Mouse (Mus musculus) bone marrow, adult 2 months (tissue): ENCODE results near the gene Mns1. TPM values are rescaled to one million over a fixed set of nuclear protein-coding genes. Genes with fewer than 3 reads are reported as not detected.
A peak's percentile ranks its signal among the peaks of the same experiment; 100 is the strongest.
"Not testable (repeated sequence)": the region's sequence is repeated elsewhere in the genome, so short reads cannot be mapped to it uniquely, and the experiment has no call there.

Source experiments
- H3K27ac ChIP-seq: fragments of 200-500 bp; 2 replicates; pipeline ENCODE4 v1.5.1; 2012; ENCODE audit warnings: low read depth, mild to moderate bottlenecking, control low read depth, inconsistent platforms, low read length; ENCODE audit not compliant: control insufficient read depth, poor library complexity, insufficient read depth
- H3K4me1 ChIP-seq: fragments of 200-500 bp; 2 replicates; pipeline ENCODE4 v1.6.1; 2011; ENCODE audit warnings: low read length; ENCODE audit not compliant: control insufficient read depth, insufficient read depth
- H3K4me3 ChIP-seq: fragments of 200-500 bp; replicated peaks from 2 replicates; pipeline ENCODE3; 2011; ENCODE audit warnings: mild to moderate bottlenecking, low read depth, low read length, control low read depth; ENCODE audit not compliant: control insufficient read depth
- CTCF ChIP-seq: fragments of 200-500 bp; IDR thresholded peaks from 2 replicates; pipeline ENCODE4 v1.5.1; 2011; ENCODE audit warnings: low read length, control low read depth; ENCODE audit not compliant: control insufficient read depth, insufficient read depth
- POLR2A ChIP-seq: fragments of 200-500 bp; IDR thresholded peaks from 2 replicates; pipeline ENCODE4 v1.6.1; 2011; ENCODE audit warnings: low read depth, mild to moderate bottlenecking, control low read depth, low read length, borderline replicate concordance; ENCODE audit not compliant: control insufficient read depth
- WGBS: fragments of 180-500 bp; shearing (Covaris S2); methylation state at CpG from one replicate; pipeline ENCODE4 v1.1.7; 2018; 5-methylcytosine and 5-hydroxymethylcytosine counted together
- polyA plus RNA-seq: library from polyadenylated mRNA; stranded (reverse); fragments of >200 nt; gene quantifications from 2 replicates; pipeline ENCODE4 v1.2.4, GENCODE M21; 2011; ENCODE audit warnings: low replicate concordance; ENCODE audit not compliant: missing spikeins, insufficient read depth, insufficient read length

Gene Mns1
- polyA plus RNA-seq, 1 experiment: 66.3 TPM

DNA sequence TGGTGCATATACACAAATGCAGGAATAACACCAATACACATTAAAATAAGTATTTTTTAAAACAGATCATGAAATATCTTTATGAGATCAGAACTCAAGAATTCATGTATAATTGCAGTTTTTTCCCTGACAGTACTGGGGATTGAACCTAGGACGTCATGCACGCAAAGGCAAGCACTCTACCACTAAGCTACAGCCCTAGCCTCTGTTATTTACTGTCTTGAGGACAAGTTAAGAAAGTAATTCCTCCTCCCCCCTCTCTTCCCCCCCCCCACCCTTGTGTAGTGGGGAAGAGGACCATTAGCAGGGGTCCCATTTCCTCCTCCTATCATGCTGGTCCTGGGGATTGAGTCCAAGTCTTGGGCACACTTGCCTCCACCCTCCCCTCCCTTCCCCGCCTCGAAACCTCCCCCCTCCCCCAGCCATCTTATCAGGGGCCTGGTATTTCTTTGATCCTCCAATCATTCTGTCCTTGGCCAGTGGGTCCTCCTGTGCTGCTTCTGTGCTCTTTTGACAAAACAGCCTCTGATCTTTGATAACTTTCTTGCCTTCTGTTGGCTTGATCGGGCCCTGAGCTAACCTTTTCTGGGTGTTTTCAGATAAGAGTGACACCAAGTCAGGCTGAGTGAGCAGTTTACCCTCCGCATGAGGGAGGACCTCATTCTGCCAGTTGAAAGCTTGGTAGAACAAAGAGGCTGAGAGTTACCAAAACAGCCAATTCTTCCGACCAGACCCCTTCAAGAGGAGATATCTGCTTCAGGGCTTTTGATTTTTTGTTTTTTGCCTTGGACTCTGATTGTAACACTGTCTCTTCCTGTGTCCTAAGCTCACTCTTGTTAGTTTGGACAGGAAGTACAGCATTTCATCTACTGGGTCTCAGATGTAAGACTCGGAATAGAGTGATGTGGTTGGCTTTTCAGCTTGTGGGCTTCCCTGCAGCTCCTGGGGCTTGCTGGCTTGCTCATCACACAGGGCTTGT lies 3.4 kb downstream of the Mns1 start:
- Histone ChIP-seq H3K27ac (peak overlapping the region; percentile 40), H3K4me1 (peaks cover 1% of the 10 kb centered on the region; the same call in 1 of the 2 replicates), H3K4me3 (peak overlapping the region; percentile 25)
- 59% methylated on average over 8 of the region's 8 CpGs for WGBS
- TF ChIP-seq POLR2A: no peak
- TF ChIP-seq CTCF: no peak

GRCm38 (mm10) chr9:72441927-72442715 lies 4.3 kb downstream of the Mns1 start:
- Histone ChIP-seq H3K27ac (peak overlapping the region; percentile 40), H3K4me1 (peaks cover 1% of the 10 kb centered on the region; the same call in 1 of the 2 replicates), H3K4me3 (peak overlapping the region; percentile 23)
- WGBS: 69% methylated on average over 10 of the region's 10 CpGs
- TF ChIP-seq POLR2A (no peak), CTCF (no peak)

GRCm38 (mm10) chr9:72448026-72448425 lies 10.2 kb downstream of the Mns1 start:
- no peak overlapping the region for H3K4me3 ChIP-seq
- no peak overlapping the region for H3K27ac ChIP-seq
- peak; percentile 61 for TF ChIP-seq CTCF
- TF ChIP-seq POLR2A: no peak
- peaks cover 3% of the 10 kb centered on the region; the same call in 1 of the 2 replicates for H3K4me1 ChIP-seq
- 28% methylated on average over 8 of the region's 8 CpGs for WGBS

DNA sequence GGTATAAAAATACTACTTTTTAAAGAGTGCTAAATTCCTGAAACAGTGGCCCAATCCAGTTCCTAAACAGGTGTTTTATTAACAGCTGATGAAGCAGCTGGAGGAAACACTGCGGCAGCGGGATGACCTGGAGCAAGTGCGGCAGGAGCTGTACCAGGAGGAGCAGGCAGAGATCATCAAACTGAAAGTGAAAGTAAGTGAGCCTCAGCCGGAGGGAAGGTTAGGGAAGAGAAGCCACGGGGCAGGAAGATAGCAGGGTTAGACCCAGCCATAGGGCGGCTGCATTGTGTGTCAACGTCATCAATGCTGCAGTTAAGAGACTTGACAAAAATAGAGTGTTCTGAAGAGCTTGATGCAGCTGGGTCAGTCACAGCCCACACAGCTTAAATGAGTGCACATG lies 11.6 kb downstream of the Mns1 start:
- peak overlapping the region; percentile 63 for H3K27ac ChIP-seq
- peak overlapping the region; percentile 77 for H3K4me3 ChIP-seq
- peaks cover 3% of the 10 kb centered on the region; the same call in 1 of the 2 replicates for H3K4me1 ChIP-seq
- WGBS: 3% methylated on average over 7 of the region's 7 CpGs
- TF ChIP-seq CTCF (no peak), POLR2A (no peak)

- peak overlapping the region; percentile 77 for H3K4me3 ChIP-seq
- H3K4me1 ChIP-seq: peaks cover 3% of the 10 kb centered on the region; the same call in 1 of the 2 replicates
- H3K27ac ChIP-seq: peak overlapping the region; percentile 63; the same call in 1 of the 2 replicates
- 52% methylated on average over 2 of the region's 2 CpGs for WGBS
- TF ChIP-seq CTCF: no peak
- TF ChIP-seq POLR2A: no peak
Observed at GRCm38 (mm10) chr9:72449841-72450240, 12.0 kb downstream of the Mns1 start.

GRCm38 (mm10) chr9:72450363-72450762 lies 12.6 kb downstream of the Mns1 start:
- WGBS: 75% methylated on average over 1 of the region's 1 CpGs
- Histone ChIP-seq H3K4me1 (peaks cover 3% of the 10 kb centered on the region; the same call in 1 of the 2 replicates), H3K27ac (no peak overlapping the region), H3K4me3 (no peak overlapping the region)
- no peak for TF ChIP-seq POLR2A
- TF ChIP-seq CTCF: no peak

DNA sequence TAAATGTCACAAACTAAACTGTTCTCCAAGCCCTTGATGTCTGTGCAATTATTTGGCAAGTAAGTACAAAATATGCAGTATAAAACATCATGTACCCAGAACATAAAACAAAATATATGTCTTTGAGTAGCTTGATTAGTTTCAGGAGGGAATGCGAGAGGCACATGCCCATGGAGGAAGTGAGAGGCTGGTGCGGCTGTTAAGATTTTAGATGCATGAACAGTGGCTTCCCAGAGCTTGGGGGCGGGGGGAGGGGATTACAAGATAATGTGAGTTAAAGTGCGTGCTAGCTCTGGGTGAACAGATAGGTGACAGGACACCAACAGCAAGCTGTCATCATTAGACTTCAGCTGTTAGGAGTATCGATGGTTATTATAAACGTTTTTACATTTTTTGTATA lies 13.3 kb downstream of the Mns1 start:
- Histone ChIP-seq H3K4me3 (no peak overlapping the region), H3K27ac (no peak overlapping the region), H3K4me1 (peaks cover 3% of the 10 kb centered on the region; the same call in 1 of the 2 replicates)
- 41% methylated on average over 6 of the region's 6 CpGs for WGBS
- no peak for TF ChIP-seq POLR2A
- no peak for TF ChIP-seq CTCF

DNA sequence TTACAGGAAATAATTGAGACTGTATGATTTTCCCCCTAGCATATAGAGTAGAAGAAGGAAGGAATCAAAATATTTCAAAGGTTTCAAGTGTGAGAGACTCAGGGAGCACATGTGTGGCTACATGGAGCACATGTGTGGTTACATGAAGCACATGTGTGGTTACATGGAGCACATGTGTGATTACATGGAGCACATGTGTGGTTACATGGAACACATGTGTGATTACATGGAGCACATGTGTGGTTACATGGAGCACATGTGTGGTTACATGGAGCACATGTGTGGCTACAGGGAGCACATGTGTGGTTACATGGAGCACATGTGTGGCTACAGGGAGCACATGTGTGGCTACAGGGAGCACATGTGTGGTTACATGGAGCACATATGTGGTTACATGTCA lies 16.5 kb downstream of the Mns1 start:
- not testable (repeated sequence) for H3K4me1 ChIP-seq, H3K4me3 ChIP-seq, H3K27ac ChIP-seq
